Mouse (Mus musculus): ENCODE measurements around the gene Cd177.
"Not testable (repeated sequence)": the region's sequence is repeated elsewhere in the genome, so short reads cannot be mapped to it uniquely, and the experiment has no call there.

The Cd177 gene

GRCm38 (mm10) chr7:24760211-24760610 is at the start of gene Cd177:
TSS of gene Cd177 (minus strand) at chr7:24760311.
- DNase-seq (ENCODE audit: low spot score in 2 of 2) = no peak

GRCm38 (mm10) chr7:24809041-24809440 is 48.9 kb upstream of the Cd177 start:
- no peak for DNase-seq (ENCODE audit: low spot score in 2 of 2)

GRCm38 (mm10) chr7:24804826-24805225 is 44.7 kb upstream of the Cd177 start:
- DNase-seq (ENCODE audit: low spot score in 2 of 2) = no peak

GRCm38 (mm10) chr7:24802149-24802767 is 42.1 kb upstream of the Cd177 start:
- DNase-seq (ENCODE audit: low spot score in 2 of 2) = no peak

- DNase-seq (ENCODE audit: low spot score in 2 of 2) = no peak
These were observed 37.8 kb upstream of the Cd177 start for GRCm38 (mm10) chr7:24797918-24798317.

GRCm38 (mm10) chr7:24776918-24777317 is 16.8 kb upstream of the Cd177 start, which contains the start of gene Ceacam10:
TSS of gene Ceacam10 (plus strand) at chr7:24777206.
- DNase-seq (ENCODE audit: low spot score in 2 of 2) = not testable (repeated sequence)

GRCm38 (mm10) chr7:24776145-24776544 is 16.0 kb upstream of the Cd177 start:
- no peak for DNase-seq (ENCODE audit: low spot score in 2 of 2)

GRCm38 (mm10) chr7:24773942-24774535 is 13.9 kb upstream of the Cd177 start:
- no peak for DNase-seq (ENCODE audit: low spot score in 2 of 2)

GRCm38 (mm10) chr7:24771361-24771760 is 11.2 kb upstream of the Cd177 start:
- no peak for DNase-seq (ENCODE audit: low spot score in 2 of 2)

GRCm38 (mm10) chr7:24762574-24762973 is 2.5 kb upstream of the Cd177 start:
- DNase-seq (ENCODE audit: low spot score in 2 of 2) = no peak

- DNase-seq (ENCODE audit: low spot score in 2 of 2) = no peak
These were observed 1.1 kb upstream of the Cd177 start for GRCm38 (mm10) chr7:24761161-24761560.

GRCm38 (mm10) chr7:24758520-24758919 is 1.6 kb downstream of the Cd177 start:
- DNase-seq (ENCODE audit: low spot score in 2 of 2) = no peak

- DNase-seq (ENCODE audit: low spot score in 2 of 2) = no peak
These were observed 6.6 kb downstream of the Cd177 start for GRCm38 (mm10) chr7:24753476-24753875.

- no peak for DNase-seq (ENCODE audit: low spot score in 2 of 2)
These were observed 8.5 kb downstream of the Cd177 start for GRCm38 (mm10) chr7:24751610-24752009.

GRCm38 (mm10) chr7:24750695-24751094 is 9.4 kb downstream of the Cd177 start:
- DNase-seq (ENCODE audit: low spot score in 2 of 2) = no peak

GRCm38 (mm10) chr7:24735970-24736670 is 24.0 kb downstream of the Cd177 start:
- no peak for DNase-seq (ENCODE audit: low spot score in 2 of 2)

- DNase-seq (ENCODE audit: low spot score in 2 of 2) = not testable (repeated sequence)
These were observed 33.3 kb downstream of the Cd177 start, which contains the start of gene Gm4763 for GRCm38 (mm10) chr7:24726808-24727207. TSS of gene Gm4763 (minus strand) at chr7:24726908.

- DNase-seq (ENCODE audit: low spot score in 2 of 2) = no peak
These were observed 45.1 kb downstream of the Cd177 start for GRCm38 (mm10) chr7:24715039-24715438.

GRCm38 (mm10) chr7:24708832-24709292 is 51.2 kb downstream of the Cd177 start, which contains the start of gene BC049730:
TSS of gene BC049730 (plus strand) at chr7:24709242.
- DNase-seq (ENCODE audit: low spot score in 2 of 2) = no peak

GRCm38 (mm10) chr7:24702841-24703240 is 57.3 kb downstream of the Cd177 start:
- DNase-seq (ENCODE audit: low spot score in 2 of 2) = not testable (repeated sequence)

- not testable (repeated sequence) for DNase-seq (ENCODE audit: low spot score in 2 of 2)
These were observed 62.2 kb downstream of the Cd177 start for GRCm38 (mm10) chr7:24697891-24698290.
